Mouse (Mus musculus) right cerebral cortex, postnatal 25 days (tissue): ENCODE data around the gene Scfd2.

Experiments used
- DNase-seq: peaks from one replicate; pipeline ENCODE4 v3.0.0; 2022

Scfd2 gene

DNA sequence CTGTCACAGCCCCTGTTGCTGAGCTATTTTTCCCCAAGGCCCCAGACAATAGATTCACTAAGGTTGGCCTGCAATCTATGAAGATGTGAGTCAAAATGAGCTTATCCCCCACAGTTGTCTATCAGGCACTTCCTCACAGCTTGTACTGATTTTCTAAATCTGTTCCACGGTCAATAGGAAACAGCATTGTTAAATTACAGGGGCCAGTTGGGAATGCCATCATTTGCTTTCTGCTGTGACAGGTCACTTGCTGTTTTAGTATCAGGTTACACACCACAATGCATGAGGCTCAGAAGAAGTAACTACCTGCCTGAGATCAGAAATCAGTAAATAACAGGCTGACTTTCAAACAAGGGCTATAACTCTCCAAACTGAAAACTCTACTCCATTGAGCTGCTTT, 168.3 kb downstream of the Scfd2 start:
- DNase-seq, result no peak

DNA sequence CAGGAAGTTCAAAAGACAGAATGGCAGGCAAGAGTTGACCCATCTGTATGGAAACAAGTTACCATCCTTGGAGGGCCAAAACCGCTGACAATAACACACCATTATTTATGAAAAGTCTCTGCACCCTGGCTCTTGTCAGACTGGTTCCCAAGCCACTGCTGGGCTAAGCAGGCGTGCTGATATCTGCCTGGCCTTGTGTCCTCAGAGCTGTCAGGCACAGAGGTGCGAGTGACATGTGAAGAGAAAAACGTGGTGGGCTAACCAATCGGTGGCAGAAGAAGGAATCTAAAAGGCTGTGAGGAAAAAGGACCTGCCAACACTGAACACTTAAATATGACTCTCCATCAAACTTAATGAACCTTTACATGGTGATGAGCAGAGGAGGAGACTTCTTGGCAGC, 170.0 kb downstream of the Scfd2 start:
- DNase-seq, result no peak

DNA sequence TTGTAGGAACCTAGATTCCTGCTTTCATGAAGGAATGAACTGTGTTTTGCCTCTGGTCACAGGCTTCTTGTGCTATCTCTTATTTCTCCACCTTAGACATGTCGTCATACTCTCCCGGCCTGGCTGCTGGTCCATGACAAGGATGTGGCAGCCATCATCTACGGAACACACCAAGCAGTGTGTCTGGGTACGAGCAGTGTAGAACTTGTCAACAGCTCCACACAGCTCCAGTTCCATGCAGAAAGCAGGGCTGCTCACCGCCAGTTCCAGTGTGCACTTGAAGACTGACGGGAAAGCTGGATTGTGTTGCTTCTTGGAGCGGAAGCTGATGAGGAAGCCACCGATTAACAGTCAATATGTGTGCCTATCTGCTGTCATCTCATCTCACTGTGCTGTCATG, 173.5 kb downstream of the Scfd2 start:
- no peak for DNase-seq

DNA sequence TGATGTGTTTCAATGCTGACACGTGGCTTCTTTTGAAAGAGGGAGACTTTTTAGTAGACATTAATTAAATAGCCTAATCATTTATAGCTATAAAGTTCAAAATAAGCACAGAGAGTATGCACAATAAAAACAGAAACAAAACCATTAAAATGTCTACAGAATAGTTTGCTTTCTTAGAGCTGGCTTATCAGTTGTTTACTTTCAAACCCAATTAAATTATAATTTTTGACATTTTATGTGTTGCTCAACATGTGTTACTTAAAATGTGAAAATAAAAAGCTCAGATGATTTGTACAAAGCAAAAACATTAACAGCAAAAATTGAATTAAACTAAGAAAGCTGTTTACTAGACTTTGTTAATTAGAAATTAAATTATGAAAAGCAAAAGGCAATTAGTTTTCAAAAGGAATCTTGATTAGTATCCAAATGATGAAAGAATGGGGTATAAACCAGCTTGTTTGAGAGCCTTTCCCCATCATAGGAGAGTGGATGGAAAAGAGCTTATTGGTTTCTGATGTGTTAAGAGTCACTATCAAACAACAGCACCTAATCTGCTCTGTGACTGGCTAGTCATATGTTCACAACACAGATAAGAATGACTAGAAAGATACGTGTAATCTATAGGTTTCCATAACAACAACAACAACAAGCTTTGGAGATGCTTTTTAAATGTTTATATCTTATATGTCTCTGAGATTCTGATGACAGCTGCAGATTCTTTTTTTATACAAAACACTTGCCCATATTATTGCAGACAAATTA, 176.0 kb downstream of the Scfd2 start:
- DNase-seq, result no peak

DNA sequence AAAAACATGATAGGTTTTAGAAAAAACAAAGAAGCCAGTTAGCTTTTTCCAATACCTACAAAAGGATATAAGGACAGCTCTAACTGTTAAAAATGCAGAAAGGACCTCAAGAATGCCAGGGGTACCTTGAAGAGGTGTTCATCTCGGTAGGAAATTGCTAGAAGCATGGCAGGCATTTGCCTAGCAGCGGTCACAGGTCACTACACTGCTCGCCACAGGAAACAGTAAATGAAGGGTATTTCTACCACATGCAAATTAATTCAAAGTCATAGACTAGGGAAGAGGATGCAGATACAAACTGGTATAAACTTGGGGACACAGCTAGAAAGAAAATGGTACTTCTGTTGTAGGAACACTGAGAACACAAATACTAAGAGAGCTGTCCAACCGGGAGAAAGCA, 180.7 kb downstream of the Scfd2 start:
- DNase-seq, result no peak

DNA sequence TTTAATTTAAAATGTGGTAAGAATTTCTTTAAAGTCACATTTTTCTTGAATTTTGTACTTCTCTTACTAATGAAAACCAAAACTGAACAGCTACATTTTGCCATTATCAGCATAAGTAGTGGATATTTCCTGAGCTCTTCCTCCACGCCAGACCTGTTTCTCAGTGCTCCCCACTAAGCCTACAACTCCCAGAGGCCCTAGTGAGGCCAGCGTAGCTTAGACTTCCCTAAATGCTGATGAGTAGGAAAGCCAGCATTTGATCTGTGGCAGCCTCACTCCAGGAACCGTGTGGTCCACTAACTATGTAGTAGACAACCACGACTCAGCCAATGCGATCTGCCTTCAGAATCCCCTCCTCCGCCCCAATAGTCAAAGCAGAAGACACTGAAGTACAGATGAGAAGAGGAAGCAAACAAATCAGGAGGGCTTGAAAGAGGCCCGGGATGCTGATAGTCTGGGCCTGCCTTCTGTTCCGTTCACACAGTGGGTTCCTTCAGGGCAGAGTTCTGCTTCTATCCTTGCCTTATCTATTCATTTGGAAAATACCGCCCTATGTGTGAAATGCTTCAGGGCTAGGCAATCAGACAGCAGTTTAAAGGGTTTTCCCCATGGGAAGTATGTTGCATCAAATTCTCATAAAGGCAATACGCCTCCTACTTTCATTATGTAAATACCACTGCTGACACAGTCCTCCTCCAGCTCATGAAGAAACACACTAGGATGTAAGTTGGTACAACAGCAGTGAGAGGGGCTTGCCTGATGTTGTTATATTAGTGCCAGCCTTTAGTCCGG, 183.3 kb downstream of the Scfd2 start:
- no peak for DNase-seq

DNA sequence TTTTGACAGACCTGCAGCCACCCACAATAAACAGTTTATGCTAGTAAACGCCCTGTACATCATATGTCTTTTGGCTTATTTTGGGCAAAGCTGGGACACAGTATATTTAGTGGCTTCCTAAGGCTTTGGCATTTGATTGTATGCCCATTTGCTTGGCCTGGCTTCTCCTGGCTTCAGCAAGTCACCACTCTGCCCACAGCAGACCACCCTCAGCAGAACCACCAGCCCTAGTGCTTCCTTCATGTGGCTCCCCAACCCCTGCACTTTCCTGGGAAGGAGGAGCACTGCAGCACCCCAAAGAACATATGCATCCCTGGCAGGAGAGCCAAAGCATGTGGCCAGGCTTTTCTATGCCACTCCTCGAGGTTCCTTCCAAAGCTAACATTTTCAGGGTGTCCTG, 188.5 kb downstream of the Scfd2 start:
- peak; percentile 9 for DNase-seq

DNA sequence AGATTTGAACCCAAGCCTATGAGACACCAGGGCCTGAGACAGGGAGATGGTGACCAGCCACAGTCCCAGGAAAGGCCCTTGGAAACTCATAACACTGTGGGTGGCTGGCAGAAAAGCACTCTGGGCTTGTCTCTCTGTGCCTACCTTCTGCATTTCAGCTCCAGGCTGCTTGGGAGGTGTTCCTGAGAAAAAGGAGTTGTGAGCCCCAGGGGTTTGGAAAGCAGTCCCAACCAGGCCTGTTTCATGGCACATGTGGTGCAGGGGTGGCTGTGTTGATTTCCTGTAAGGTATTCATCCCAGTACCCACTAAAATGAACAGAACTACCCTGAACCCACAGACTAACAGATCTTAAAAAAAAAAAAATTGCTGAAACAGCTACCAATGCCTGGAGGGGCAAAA, 189.0 kb downstream of the Scfd2 start:
- peak; percentile 29 for DNase-seq

DNA sequence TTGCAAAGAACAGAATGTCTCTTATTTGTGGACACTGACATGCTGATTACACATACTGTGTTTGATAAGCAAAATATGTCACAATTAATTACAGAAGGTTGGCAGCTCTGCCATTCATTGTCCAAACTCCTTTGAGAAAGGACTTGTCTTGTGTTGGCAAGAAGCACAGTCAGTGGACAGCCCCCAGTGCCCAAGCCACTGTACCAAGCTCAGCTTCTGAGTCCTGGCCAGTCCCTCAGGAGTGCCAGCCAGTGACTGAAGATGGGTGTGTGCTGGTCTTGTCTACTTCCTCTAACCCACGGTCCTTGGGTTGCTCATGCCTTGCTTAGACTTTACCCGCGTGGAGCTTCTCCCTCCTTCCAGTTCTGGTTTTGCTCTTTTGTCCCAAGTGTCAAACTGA, 194.1 kb downstream of the Scfd2 start:
- no peak for DNase-seq

DNA sequence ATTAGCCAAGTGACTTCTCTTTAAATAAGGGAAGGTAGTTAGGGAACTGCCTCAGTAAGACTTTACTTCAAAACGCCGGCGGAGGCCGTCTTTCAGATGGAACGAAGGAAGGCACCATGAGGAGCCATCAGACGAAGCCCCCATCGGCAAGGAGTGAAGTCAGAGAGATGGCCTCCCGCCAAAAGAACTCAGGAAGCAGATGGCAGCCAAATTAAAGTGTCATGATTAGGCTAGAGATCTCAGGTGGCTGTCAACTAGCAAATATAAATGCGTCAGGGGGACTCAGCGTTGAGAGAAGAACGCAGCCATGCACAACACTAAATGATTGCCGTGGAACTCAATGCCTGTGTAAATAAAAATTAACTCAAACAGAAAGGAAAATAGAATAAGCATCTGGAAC, 194.8 kb downstream of the Scfd2 start:
- DNase-seq, result no peak

DNA sequence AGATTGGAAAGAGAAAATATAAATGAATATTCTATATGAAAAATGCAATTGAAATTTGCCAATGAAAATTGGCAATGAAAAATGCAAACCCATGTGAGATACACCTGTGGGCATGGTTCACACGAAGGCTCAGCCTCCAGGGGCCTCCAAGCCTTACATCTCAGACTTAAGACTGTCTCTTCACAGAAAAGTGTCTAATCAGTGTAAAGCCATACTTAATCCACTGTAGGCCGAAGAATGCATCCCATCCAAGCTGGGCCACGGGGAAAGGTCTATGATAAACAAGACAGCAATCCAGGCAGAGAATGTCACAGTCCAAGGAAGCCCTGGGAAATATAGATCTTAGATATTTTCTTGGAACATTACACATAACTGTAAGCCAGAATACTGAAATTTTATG, 198.3 kb downstream of the Scfd2 start:
- DNase-seq, result no peak

DNA sequence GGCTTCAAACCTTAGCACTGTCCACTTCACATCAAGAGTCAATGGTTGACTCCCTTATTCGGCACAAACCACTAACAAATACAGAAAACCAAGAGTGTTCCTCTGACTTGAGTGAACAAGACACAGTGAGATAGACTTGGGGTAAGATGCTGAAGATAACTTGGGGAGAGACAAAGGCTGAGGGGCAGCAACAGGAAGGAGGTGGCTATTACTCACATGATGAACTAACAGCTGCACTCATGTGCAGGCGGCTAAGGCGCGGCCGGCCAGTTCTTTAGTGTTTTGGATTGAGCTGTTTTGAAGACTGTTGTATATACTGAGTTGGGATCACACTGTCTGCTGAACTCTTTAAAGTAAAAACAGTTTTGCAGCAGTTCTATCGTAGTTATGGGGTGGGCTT, 205.3 kb downstream of the Scfd2 start:
- DNase-seq, result no peak

DNA sequence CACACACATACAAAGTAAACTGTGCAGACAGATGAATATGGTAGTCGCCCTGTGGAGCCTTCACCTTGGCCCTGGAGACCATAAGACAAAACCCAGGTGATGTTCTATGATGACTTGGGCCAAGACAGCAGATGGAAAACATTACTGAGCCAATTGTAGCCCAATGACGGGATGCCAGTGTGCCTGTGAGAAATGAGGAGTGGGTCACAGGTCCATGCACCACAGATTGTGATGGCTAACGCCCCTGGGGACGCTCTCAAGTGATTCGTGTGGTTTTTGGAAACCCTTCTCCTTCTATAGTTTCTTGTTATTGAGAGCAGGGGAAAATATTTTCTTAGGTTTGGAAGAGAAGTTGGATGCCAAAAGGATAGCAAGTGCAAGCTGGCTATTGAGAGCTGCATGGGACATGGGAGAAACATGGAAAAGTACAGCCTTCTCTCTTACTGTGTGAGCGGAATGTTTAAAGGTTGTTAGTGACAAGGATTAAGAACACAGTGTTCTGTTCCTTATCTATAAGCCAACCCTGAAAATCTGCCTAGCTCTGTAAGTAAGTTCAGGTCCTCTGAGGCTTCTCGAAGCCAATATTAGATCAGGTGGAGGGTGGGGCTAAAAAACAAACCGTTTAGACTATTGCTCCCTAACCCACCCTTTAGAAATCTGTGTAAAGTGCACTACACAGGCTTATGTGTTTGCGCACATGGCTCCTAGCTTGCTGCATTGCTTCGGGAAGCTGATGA, 210.4 kb downstream of the Scfd2 start:
- no peak for DNase-seq

DNA sequence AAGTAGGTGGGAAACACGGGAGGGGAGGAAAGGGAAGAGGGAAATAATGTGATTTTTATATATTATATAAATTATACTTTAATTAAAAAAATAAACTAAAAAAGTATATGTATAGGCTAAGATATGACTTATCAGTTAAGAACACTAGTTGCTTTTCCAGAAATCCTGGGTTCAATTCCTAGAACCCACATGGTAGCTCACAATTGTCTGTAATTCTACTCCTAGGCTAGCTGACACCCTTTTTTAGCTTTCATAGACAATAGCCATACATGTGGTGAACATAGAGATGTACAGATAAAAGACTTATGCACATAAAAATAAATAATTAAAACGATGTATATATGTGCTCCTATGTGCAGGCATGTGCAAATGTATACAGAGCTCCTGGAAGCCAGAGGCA, 212.0 kb downstream of the Scfd2 start:
- no peak for DNase-seq

DNA sequence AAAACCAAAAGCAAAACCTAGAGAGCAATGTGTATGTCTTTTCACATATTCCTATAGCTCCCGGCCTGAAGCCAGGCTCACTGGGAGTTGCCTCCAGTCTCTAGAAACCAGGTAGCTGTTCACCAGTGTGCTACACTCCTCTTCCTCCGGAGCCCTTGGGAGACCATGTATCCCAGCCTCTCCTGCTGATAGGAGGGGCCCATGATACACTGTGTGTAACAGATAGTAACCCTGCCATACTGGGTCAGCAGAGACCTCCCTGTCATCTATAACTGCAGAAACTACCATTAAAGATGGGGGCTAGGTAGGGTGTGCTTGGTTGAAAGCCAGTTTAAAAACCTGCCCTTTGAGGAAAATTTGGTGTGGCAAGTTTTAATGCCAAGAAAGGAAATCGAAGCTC, 214.4 kb downstream of the Scfd2 start:
- no peak for DNase-seq

DNA sequence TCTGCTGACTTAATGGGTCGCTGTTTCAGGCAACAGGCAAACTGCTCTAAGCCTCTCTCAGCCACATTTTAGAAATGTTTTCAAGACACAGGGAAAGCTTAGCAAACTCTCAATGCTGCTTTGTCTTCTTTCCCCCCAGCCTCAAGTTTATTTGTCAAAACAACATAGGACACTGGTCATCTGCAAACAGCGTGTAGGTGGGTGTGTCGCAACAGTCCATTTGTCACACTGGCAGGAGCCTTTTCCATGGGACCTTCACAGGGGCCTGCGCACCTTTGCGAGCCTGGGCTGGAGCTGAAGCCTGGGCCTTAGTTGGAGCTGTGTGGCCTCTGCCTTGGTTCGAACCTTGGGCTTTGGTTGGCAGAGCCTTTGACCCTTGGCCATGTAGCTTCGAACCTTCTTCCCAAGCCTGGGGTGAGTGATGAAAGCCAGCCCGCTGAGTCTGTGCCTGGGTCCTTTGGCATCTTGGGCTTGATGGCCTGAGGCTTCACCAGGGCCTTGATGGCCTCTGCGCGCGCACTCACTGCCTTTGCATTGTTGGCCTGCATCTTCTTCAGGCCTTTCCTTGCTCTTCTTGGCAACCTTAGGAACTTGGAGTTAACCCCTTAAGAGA, 215.1 kb downstream of the Scfd2 start:
- no peak for DNase-seq

DNA sequence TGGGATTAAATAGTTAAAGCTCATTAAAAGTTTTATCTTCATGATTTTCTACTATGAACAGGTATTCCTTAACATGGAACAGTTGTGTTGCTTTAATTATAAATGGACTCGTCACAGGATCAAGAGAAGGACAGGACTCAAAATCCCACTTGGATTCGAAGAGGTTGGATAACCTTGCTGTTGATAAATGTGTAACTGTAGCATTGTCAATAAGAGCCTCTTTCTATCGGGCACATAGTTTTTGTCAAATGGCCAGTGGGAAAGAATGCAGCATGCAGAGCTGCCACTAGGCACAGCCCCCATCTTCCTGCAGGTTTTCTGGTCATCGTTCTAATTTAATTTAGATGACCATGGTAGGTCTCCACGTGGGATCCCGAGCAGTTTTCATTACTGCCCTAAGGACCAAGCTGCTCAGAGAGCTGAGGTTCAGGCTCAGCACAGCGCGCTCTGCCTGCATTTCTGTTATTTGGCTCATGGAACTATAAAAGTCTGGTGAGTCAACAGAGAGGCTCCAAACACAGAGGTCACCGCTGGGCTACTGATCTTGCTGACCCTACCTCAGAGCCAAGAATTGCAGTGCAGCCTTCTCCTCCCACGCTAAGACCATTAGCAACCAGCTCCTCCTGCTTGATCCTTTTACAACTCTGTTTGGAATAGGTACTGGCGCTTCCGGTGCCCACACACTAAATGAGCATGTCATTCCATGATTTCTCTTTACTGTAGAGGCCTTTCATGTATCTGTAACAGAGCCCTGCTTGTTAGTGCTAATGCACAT, 215.9 kb downstream of the Scfd2 start:
- no peak for DNase-seq

DNA sequence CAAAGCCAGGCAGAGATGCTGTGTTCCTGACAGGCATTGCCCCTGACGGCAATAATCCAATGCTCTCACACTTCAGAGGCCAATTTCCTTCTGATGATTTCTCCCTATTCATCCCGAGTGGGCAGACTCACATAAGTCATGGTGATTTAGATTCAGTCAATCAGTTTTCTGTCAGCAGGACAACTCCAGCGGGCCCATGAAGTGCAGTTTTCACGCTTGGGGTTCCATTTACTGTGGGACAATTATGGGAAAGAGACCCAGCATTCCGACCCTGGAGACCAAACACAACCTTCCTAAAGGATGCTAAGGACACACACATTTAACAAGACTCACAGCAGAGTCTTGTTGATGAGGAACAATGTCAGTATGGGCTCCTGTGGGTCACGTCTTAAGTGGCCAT, 217.1 kb downstream of the Scfd2 start:
- no peak for DNase-seq

DNA sequence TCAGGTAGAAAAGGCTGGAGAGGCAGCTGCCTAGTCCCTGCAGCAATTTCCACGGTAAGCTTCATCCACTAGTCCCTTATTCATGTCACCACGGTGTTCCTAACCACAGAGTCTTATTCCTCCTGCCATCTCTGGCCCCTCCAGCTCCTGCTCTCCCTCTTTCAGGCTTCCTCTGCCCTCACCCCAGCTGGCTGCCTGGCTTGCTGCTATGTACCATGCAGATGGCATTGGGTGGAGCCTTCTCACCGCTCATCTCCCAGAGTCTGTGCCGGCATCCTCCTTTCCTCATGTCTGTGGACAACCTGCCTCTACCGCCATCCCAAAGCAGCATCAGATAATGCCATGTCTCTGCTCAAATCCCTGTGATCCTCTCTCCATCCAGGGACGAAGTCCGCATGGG, 218.0 kb downstream of the Scfd2 start:
- DNase-seq, result no peak

DNA sequence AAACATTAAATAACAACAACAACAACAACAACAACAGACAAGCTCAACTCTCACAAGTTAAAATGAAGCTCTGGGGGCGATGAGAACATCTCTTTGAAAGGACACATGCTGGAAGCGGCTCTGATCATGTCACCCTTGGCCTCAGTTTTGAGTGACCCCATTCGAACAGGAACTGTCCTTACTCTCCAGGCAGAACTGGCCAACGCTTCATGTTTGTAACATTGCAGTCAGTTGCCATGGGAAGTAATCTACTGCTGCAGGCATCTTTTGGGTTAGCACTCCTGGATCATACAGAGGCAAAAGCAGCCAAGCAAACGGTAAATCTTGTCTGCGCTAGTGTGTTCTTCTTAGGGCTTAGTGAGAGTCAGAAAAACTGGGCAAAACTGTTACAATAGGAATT, 219.7 kb downstream of the Scfd2 start:
- DNase-seq, result no peak

DNA sequence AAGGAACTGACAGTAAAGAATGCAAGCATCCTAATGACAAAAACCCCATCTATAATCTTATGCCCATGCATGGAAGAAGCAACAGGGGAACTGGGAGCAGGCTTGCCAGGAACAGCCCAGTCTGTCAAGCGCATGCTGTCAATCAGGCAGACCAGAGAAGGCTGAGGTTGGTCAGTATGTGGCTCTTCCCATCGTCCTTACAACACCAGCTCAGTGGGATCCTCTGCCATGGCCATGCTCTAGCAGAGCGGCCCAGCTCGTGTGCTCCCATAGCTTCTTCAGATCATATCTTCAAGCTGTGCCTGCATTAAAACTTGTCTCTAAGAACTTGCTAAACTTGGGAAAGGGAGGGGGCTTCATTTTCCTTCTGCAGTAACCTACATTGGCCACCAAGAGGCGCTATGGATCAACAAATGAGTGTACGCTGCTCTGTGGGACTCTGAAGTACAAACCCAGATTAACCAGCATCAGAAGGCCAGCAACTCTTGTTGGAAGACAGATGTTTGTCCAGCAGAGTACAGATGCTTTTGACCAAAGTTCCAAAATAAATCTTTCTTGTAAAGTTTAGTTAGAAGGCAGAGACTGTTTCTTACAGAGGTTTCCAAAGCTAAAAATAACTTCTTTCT, 220.2 kb downstream of the Scfd2 start:
- DNase-seq, result peak; percentile 37

DNA sequence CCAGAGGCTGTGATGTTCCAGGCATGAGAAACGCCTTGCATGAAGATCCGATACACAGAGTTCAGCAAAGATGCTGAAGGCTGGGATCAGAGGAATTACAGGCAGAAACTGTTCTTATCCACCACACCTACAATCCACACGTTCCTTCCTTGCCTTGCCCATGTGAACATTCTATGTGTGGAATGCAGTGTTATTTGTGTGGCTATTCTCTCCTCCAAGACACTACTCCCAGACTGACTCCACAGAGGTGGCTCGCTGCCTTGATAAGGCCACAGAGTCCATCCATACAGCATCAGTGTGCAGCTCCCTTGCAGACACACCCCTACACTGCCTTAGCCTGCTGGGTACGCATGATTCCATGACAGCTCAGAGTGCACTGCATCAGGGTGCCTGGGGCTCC, 221.5 kb downstream of the Scfd2 start:
- DNase-seq, result no peak
